Mouse (Mus musculus): ENCODE results near the gene Ptprd.

Gene Ptprd

GRCm38 (mm10) chr4:76913532-76914150 lies 1298.1 kb downstream of the Ptprd start:
- DNase-seq (ENCODE audit: low read depth, low spot score), result no peak

GRCm38 (mm10) chr4:76901692-76902091 lies 1310.1 kb downstream of the Ptprd start:
- no peak for DNase-seq (ENCODE audit: low read depth, low spot score)

- DNase-seq (ENCODE audit: low read depth, low spot score), result no peak
Measured at GRCm38 (mm10) chr4:76889669-76890068, 1322.1 kb downstream of the Ptprd start.

- no peak for DNase-seq (ENCODE audit: low read depth, low spot score)
Measured at GRCm38 (mm10) chr4:76881610-76882009, 1330.2 kb downstream of the Ptprd start.

- no peak for DNase-seq (ENCODE audit: low read depth, low spot score)
Measured at GRCm38 (mm10) chr4:76870971-76871370, 1340.8 kb downstream of the Ptprd start.

GRCm38 (mm10) chr4:76865585-76865984 lies 1346.2 kb downstream of the Ptprd start:
- no peak for DNase-seq (ENCODE audit: low read depth, low spot score)

GRCm38 (mm10) chr4:76846265-76846664 lies 1365.5 kb downstream of the Ptprd start:
- DNase-seq (ENCODE audit: low read depth, low spot score), result no peak

GRCm38 (mm10) chr4:76839016-76839415 lies 1372.7 kb downstream of the Ptprd start:
- DNase-seq (ENCODE audit: low read depth, low spot score), result no peak

- no peak for DNase-seq (ENCODE audit: low read depth, low spot score)
Measured at GRCm38 (mm10) chr4:76812138-76812537, 1399.6 kb downstream of the Ptprd start.

- no peak for DNase-seq (ENCODE audit: low read depth, low spot score)
Measured at GRCm38 (mm10) chr4:76802708-76803107, 1409.1 kb downstream of the Ptprd start.

GRCm38 (mm10) chr4:76798010-76799007 lies 1413.5 kb downstream of the Ptprd start:
- DNase-seq (ENCODE audit: low read depth, low spot score), result no peak

- DNase-seq (ENCODE audit: low read depth, low spot score), result no peak
Measured at GRCm38 (mm10) chr4:76785389-76785788, 1426.4 kb downstream of the Ptprd start.

GRCm38 (mm10) chr4:76779558-76780124 lies 1432.1 kb downstream of the Ptprd start:
- no peak for DNase-seq (ENCODE audit: low read depth, low spot score)

GRCm38 (mm10) chr4:76766918-76767317 lies 1444.8 kb downstream of the Ptprd start:
- DNase-seq (ENCODE audit: low read depth, low spot score), result no peak

- no peak for DNase-seq (ENCODE audit: low read depth, low spot score)
Measured at GRCm38 (mm10) chr4:76766429-76766828, 1445.3 kb downstream of the Ptprd start.

- DNase-seq (ENCODE audit: low read depth, low spot score), result no peak
Measured at GRCm38 (mm10) chr4:76750709-76751108, 1461.1 kb downstream of the Ptprd start.

- no peak for DNase-seq (ENCODE audit: low read depth, low spot score)
Measured at GRCm38 (mm10) chr4:76735831-76736230, 1475.9 kb downstream of the Ptprd start.

GRCm38 (mm10) chr4:76675726-76676125 lies 1536.0 kb downstream of the Ptprd start:
- DNase-seq (ENCODE audit: low read depth, low spot score), result no peak

GRCm38 (mm10) chr4:76673224-76673623 lies 1538.5 kb downstream of the Ptprd start:
- DNase-seq (ENCODE audit: low read depth, low spot score), result no peak

- no peak for DNase-seq (ENCODE audit: low read depth, low spot score)
Measured at GRCm38 (mm10) chr4:76672653-76673052, 1539.1 kb downstream of the Ptprd start.

GRCm38 (mm10) chr4:76661725-76662124 lies 1550.0 kb downstream of the Ptprd start:
- no peak for DNase-seq (ENCODE audit: low read depth, low spot score)

- no peak for DNase-seq (ENCODE audit: low read depth, low spot score)
Measured at GRCm38 (mm10) chr4:76660146-76660545, 1551.6 kb downstream of the Ptprd start.

Data from retina, postnatal 7 days (tissue).